Mouse (Mus musculus) G1E (cell line): ENCODE results near the gene Tmco3. TPM values are rescaled to one million over a fixed set of nuclear protein-coding genes. Genes with fewer than 3 reads are reported as not detected.

Experiments
- ATAC-seq: 2 replicates; pipeline ENCODE4 v1.8.0; 2016; ENCODE audit warnings: mild to moderate bottlenecking; ENCODE audit not compliant: insufficient number of reproducible peaks, poor library complexity, low FRiP score, severe bottlenecking; ENCODE audit errors: extremely low read depth
- DNase-seq: peaks from one replicate; pipeline ENCODE4 v3.0.0; 2012; ENCODE audit warnings: low spot score
- H3K27me3 ChIP-seq: 2 replicates; pipeline ENCODE4 v1.6.1; 2012; ENCODE audit warnings: mild to moderate bottlenecking, low read length, inconsistent platforms; ENCODE audit not compliant: insufficient read depth
- H3K36me3 ChIP-seq: replicated peaks from 2 replicates; pipeline ENCODE3; 2012; ENCODE audit warnings: mild to moderate bottlenecking, inconsistent platforms
- H3K4me1 ChIP-seq: 2 replicates; pipeline ENCODE4 v1.6.1; 2012; ENCODE audit warnings: low read depth, low read length, inconsistent platforms, mixed read lengths; ENCODE audit not compliant: insufficient read depth
- H3K4me3 ChIP-seq: 2 replicates; pipeline ENCODE4 v1.5.1; 2012; ENCODE audit warnings: low read depth, mild to moderate bottlenecking, inconsistent platforms, low read length, moderate library complexity, mixed read lengths
- H3K9me3 ChIP-seq: replicated peaks from 2 replicates; pipeline ENCODE4 v1.6.1; 2012; ENCODE audit warnings: inconsistent platforms
- CTCF ChIP-seq: IDR thresholded peaks from 2 replicates; pipeline ENCODE4 v1.5.1; 2012; ENCODE audit warnings: low read depth, low read length, inconsistent platforms, mixed read lengths
- GATA1 ChIP-seq: IDR thresholded peaks from 2 replicates; pipeline ENCODE4 v1.6.1; 2012; ENCODE audit warnings: borderline replicate concordance, low read length, inconsistent platforms, mixed read lengths
- GATA2 ChIP-seq: IDR thresholded peaks from 2 replicates; pipeline ENCODE4 v1.6.1; 2012; ENCODE audit warnings: low read depth, low read length, inconsistent platforms, borderline replicate concordance
- POLR2AphosphoS5 ChIP-seq: IDR thresholded peaks from 2 replicates; pipeline ENCODE4 v1.6.1; 2012; ENCODE audit warnings: low read depth, low read length, inconsistent platforms; ENCODE audit not compliant: insufficient replicate concordance
- TAL1 ChIP-seq: conservative IDR thresholded peaks from 2 replicates; pipeline ENCODE4 v1.6.1; 2012; ENCODE audit warnings: low read depth, low read length, inconsistent platforms, mixed read lengths
- polyA plus RNA-seq: library from polyadenylated mRNA; stranded (reverse); fragments of >175 nt; gene quantifications from 2 replicates; pipeline ENCODE4 v1.2.3, GENCODE M21; 2012
- total RNA-seq, 2 experiments: library from RNA; stranded (forward) in 1 of 2; stranded (reverse) in 1 of 2; fragments of 200-1000 nt in 1 of 2; fragments of >200 nt in 1 of 2; fragmentation: Nextera tagmentation in 1 of 2; gene quantifications; 2 replicates each; pipeline ENCODE4 v1.2.3; 2014 to 2017

Tmco3 gene
- total and polyA plus RNA-seq, 3 experiments: 5.8 to 13.4 (median 12.6) TPM

DNA sequence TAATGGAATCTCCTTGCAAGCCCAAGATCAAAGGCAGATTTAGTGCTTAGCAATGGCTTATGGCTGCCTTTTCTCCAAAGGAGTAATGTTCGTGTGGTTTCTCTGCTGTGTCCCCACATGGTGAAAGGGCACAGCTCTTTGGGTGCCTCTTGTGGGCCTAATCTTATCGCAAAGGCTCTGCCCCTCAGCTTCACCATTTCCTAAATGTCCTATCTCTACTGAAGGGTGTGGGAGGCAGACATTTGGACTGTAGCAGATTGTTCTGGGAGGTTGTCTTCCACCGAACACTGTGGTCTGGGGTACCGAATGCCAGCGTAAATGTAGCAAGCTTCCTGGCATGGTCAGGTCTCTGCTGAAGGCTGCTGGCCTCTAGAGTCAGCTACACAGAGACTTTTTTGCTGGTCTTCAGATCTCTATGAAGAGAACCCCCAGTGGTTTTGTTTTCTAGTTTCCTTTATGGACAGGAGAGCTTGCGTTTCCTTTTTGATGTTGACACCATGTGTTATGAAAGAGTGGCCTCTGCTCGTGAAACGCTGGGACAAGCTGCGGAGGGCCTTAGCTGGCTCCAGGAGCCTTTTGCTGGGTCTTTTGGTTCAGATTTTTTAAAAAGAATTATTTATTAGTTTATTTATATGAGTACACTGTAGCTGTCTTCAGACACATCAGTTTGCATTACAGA, 65.3 kb downstream of the Tmco3 start:
- H3K9me3 ChIP-seq: no peaks in the 10 kb centered on the region
- no peak for DNase-seq
- H3K36me3 ChIP-seq: peaks cover 100% of the 10 kb centered on the region
- H3K4me1 ChIP-seq: peaks cover 90% of the 10 kb centered on the region
- no peak for ATAC-seq
- no peak overlapping the region for H3K4me3 ChIP-seq
- no peak for TF ChIP-seq TAL1
- no peak for TF ChIP-seq GATA2
- no peak for TF ChIP-seq CTCF
- TF ChIP-seq POLR2AphosphoS5: no peak
- TF ChIP-seq GATA1: no peak
- H3K27me3 ChIP-seq: no peaks in the 10 kb centered on the region

DNA sequence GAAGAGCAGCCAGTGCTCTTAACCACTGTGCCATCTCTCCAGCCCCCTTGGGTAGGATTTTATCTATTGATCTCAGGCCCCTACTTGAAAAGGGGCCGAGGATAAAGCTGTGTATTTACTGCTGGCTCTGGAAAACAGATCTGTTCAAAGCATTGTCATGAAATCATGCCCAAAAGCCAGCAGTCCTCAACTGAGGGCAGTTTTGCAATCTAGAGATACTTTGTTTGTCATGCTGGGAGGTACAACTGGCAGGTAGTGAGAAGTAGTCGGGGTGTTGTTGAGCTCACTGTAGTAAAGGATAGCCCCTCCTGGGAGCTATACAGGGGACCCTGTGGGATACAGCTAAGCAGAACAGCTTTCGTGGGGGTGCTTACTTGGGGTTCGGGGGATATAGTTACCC, 65.9 kb downstream of the Tmco3 start:
- H3K36me3 ChIP-seq: peaks cover 100% of the 10 kb centered on the region
- no peak overlapping the region for H3K4me3 ChIP-seq
- TF ChIP-seq GATA1 (no peak), TAL1 (no peak), CTCF (no peak), POLR2AphosphoS5 (no peak), GATA2 (no peak)
- no peaks in the 10 kb centered on the region for H3K27me3 ChIP-seq
- DNase-seq (no peak), ATAC-seq (no peak)
- H3K4me1 ChIP-seq: peaks cover 90% of the 10 kb centered on the region
- H3K9me3 ChIP-seq: no peaks in the 10 kb centered on the region

DNA sequence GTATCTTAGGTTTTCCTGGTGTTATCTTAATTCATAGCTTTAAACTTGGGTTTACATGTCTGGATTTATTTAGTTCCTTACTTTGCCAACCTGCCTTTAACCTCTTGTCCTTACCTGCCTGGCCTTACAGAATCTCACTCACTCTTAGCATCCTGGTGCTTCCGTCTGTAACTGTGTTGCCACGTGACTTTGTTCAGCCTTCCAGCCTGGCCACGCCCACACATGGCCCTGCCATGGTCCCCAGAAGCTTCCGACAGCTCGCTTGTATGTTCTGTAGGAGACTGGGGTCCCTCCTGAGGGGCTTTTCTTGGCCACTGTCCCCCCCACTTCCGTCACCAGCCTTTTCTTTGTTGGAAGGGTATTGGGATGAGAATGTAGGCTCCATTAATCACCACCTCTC, 68.2 kb downstream of the Tmco3 start:
- H3K9me3 ChIP-seq: no peaks in the 10 kb centered on the region
- no peak overlapping the region for H3K4me3 ChIP-seq
- no peak for TF ChIP-seq GATA2
- no peak for TF ChIP-seq TAL1
- TF ChIP-seq GATA1: no peak
- H3K36me3 ChIP-seq: peaks cover 100% of the 10 kb centered on the region
- DNase-seq (no peak), ATAC-seq (no peak)
- H3K4me1 ChIP-seq: peaks cover 84% of the 10 kb centered on the region
- no peaks in the 10 kb centered on the region for H3K27me3 ChIP-seq

DNA sequence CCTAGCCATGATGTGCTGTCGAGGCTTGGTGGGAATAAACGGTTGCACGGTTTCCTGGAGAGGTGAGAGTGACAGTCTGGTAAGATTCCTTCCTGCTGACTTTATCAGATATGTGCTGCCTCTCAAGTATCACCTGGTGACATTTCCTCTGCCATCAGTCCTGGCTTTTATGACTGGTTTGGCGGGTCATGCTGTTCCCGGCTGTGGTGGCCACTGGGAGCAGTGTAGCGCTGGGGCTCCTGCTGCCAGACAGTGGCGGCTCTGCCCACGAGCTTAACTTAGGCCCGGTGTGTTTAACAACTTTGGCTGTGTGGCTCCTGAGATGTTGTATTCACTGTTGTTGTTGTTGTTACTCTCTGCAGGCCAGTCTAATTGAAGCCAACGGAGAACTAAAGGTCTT, 68.7 kb downstream of the Tmco3 start:
- peaks cover 83% of the 10 kb centered on the region for H3K4me1 ChIP-seq
- DNase-seq: no peak
- H3K9me3 ChIP-seq: peaks cover 2% of the 10 kb centered on the region; the same call in 1 of the 2 replicates
- no peaks in the 10 kb centered on the region for H3K27me3 ChIP-seq
- H3K4me3 ChIP-seq: no peak overlapping the region
- TF ChIP-seq GATA1 (no peak), GATA2 (no peak), CTCF (no peak), POLR2AphosphoS5 (no peak), TAL1 (no peak)
- H3K36me3 ChIP-seq: peaks cover 100% of the 10 kb centered on the region
- no peak for ATAC-seq

DNA sequence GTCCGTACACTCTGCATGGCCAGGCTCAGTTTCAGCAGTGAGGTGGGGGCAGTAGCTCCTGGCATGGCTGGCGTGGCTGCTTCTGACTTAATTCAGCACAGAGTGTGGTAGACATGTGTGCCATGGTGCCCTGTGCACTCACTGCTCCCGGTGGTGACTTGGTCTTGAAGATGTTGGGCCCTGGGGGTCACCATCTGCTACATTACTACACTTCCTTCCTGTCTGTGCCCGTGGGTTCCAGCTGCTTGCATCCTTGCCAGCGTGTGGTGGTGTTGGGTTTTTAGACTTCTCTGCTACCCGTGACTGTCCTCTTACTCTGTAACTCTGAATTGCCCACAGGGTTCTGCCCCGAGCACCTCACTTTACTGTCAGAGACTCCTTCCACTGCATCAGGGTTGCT, 72.2 kb downstream of the Tmco3 start:
- H3K36me3 ChIP-seq: peaks cover 99% of the 10 kb centered on the region
- DNase-seq: no peak
- TF ChIP-seq CTCF (no peak), GATA1 (no peak), GATA2 (no peak), TAL1 (no peak), POLR2AphosphoS5 (no peak)
- no peaks in the 10 kb centered on the region for H3K27me3 ChIP-seq
- no peak for ATAC-seq
- peaks cover 2% of the 10 kb centered on the region; the same call in 1 of the 2 replicates for H3K9me3 ChIP-seq
- H3K4me3 ChIP-seq: no peak overlapping the region
- peaks cover 79% of the 10 kb centered on the region for H3K4me1 ChIP-seq

DNA sequence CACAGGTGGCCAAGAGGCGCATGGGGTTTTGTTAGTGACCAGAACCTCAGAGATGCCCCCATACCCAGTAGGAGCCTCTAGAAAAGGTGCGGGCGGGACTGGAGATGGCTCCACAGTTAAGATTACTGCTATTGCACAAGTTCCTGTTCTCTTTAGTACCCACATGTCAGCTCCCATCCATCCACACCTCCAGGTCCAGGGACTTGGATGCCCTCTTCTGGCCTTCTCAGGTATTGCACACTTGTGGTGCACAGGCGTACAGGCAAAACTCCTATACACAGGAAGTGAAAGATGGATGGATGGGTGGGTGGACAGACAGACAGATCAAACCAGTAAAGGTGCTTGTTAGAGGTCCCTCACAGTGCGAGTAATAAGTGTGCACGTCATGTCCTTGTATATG, 73.9 kb downstream of the Tmco3 start:
- peaks cover 99% of the 10 kb centered on the region for H3K36me3 ChIP-seq
- DNase-seq (no peak), ATAC-seq (no peak)
- H3K27me3 ChIP-seq: no peaks in the 10 kb centered on the region
- peaks cover 78% of the 10 kb centered on the region for H3K4me1 ChIP-seq
- peaks cover 2% of the 10 kb centered on the region; the same call in 1 of the 2 replicates for H3K9me3 ChIP-seq
- no peak for TF ChIP-seq POLR2AphosphoS5
- no peak for TF ChIP-seq GATA1
- TF ChIP-seq TAL1: no peak
- peak; percentile 34; the same call in 1 of the 2 replicates for TF ChIP-seq CTCF
- no peak overlapping the region for H3K4me3 ChIP-seq

Other genes with a start within 250 kb of the Tmco3 start
- not detected in 2 replicates for gene Proz, start 227.3 kb upstream of the Tmco3 start, total RNA-seq (2014; fragmentation: Nextera tagmentation)
- 0.05 and 0.12 TPM in 2 replicates for gene Proz, start 227.3 kb upstream of the Tmco3 start, total RNA-seq (2017)
- gene Proz, start 227.3 kb upstream of the Tmco3 start, polyA plus RNA-seq: not detected in 2 replicates
- 21.6 and 26.3 TPM in 2 replicates for gene Pcid2, start 182.7 kb upstream of the Tmco3 start, total RNA-seq (2014; fragmentation: Nextera tagmentation)
- 19.6 and 22.2 TPM in 2 replicates for gene Pcid2, start 182.7 kb upstream of the Tmco3 start, total RNA-seq (2017)
- gene Pcid2, start 182.7 kb upstream of the Tmco3 start, polyA plus RNA-seq: 9.8 and 11.6 TPM in 2 replicates
- gene Cul4a, start 182.6 kb upstream of the Tmco3 start, total RNA-seq (2014; fragmentation: Nextera tagmentation): 122 and 167 TPM in 2 replicates
- gene Cul4a, start 182.6 kb upstream of the Tmco3 start, total RNA-seq (2017): 113 and 115 TPM in 2 replicates
- 43.4 and 54.1 TPM in 2 replicates for gene Cul4a, start 182.6 kb upstream of the Tmco3 start, polyA plus RNA-seq
- 206 and 208 TPM in 2 replicates for gene Lamp1, start 129.0 kb upstream of the Tmco3 start, total RNA-seq (2014; fragmentation: Nextera tagmentation)
- gene Lamp1, start 129.0 kb upstream of the Tmco3 start, total RNA-seq (2017): 458 and 554 TPM in 2 replicates
- gene Lamp1, start 129.0 kb upstream of the Tmco3 start, polyA plus RNA-seq: 150 and 233 TPM in 2 replicates
- gene Grtp1, start 87.6 kb upstream of the Tmco3 start, total RNA-seq (2014; fragmentation: Nextera tagmentation): 11.5 and 17.4 TPM in 2 replicates
- 5.7 and 7.4 TPM in 2 replicates for gene Grtp1, start 87.6 kb upstream of the Tmco3 start, total RNA-seq (2017)
- 10.7 and 12.0 TPM in 2 replicates for gene Grtp1, start 87.6 kb upstream of the Tmco3 start, polyA plus RNA-seq
- not detected in 2 replicates for gene Adprhl1, start 34.0 kb upstream of the Tmco3 start, total RNA-seq (2014; fragmentation: Nextera tagmentation)
- 0.06 and 0.22 TPM in 2 replicates for gene Adprhl1, start 34.0 kb upstream of the Tmco3 start, total RNA-seq (2017)
- gene Adprhl1, start 34.0 kb upstream of the Tmco3 start, polyA plus RNA-seq: not detected in 2 replicates
- gene Dcun1d2, start 59 bp upstream of the Tmco3 start, total RNA-seq (2014; fragmentation: Nextera tagmentation): 15.7 and 19.5 TPM in 2 replicates
- 24.0 and 28.5 TPM in 2 replicates for gene Dcun1d2, start 59 bp upstream of the Tmco3 start, total RNA-seq (2017)
- gene Dcun1d2, start 59 bp upstream of the Tmco3 start, polyA plus RNA-seq: 2.9 and 4.6 TPM in 2 replicates
- 237 and 247 TPM in 2 replicates for gene Tfdp1, start 50.6 kb downstream of the Tmco3 start, total RNA-seq (2014; fragmentation: Nextera tagmentation)
- gene Tfdp1, start 50.6 kb downstream of the Tmco3 start, total RNA-seq (2017): 129 and 155 TPM in 2 replicates
- 29.6 and 68.6 TPM in 2 replicates for gene Tfdp1, start 50.6 kb downstream of the Tmco3 start, polyA plus RNA-seq
- gene Atp4b, start 108.6 kb downstream of the Tmco3 start, total RNA-seq (2014; fragmentation: Nextera tagmentation): not detected in 2 replicates
- gene Atp4b, start 108.6 kb downstream of the Tmco3 start, total RNA-seq (2017): 0.33 TPM in 1 of 2 replicates, not detected in the other
- gene Atp4b, start 108.6 kb downstream of the Tmco3 start, polyA plus RNA-seq: not detected in 2 replicates
- not detected in 2 replicates for gene Grk1, start 116.9 kb downstream of the Tmco3 start, total RNA-seq (2014; fragmentation: Nextera tagmentation)
- gene Grk1, start 116.9 kb downstream of the Tmco3 start, total RNA-seq (2017): 0.05 and 0.06 TPM in 2 replicates
- gene Grk1, start 116.9 kb downstream of the Tmco3 start, polyA plus RNA-seq: 0.01 TPM in 1 of 2 replicates, not detected in the other
- not detected in 2 replicates for gene Tmem255b, start 147.0 kb downstream of the Tmco3 start, total RNA-seq (2014; fragmentation: Nextera tagmentation)
- not detected in 2 replicates for gene Tmem255b, start 147.0 kb downstream of the Tmco3 start, total RNA-seq (2017)
- gene Tmem255b, start 147.0 kb downstream of the Tmco3 start, polyA plus RNA-seq: not detected in 2 replicates
- not detected in 2 replicates for gene Gas6, start 206.3 kb downstream of the Tmco3 start, total RNA-seq (2014; fragmentation: Nextera tagmentation)
- not detected in 2 replicates for gene Gas6, start 206.3 kb downstream of the Tmco3 start, total RNA-seq (2017)
- gene Gas6, start 206.3 kb downstream of the Tmco3 start, polyA plus RNA-seq: not detected in 2 replicates